20 mouse cellular contexts compared by ENCODE assay signal in the genomic region with DNA sequence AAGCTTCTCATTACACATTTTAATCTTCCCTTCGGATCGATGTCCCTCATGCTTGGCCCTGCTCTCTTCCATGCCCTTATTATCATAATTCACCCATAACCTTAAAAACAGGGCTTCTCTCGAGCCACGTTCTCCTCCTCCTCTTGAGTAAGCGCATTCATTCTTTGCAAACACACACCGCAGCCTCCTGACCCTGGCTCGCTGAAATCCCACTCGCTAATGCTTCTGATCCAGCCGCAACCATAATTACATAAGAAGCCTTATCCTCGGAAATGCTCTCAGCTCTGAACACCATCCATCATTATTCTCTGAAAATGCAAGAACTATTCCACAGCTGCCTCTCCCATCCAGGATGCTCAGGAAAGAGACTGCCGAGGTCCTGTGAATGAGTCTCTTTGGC.
DNase-seq lines count a peak whose midpoint lies in the region; ATAC-seq and TF ChIP-seq lines count a peak whose summit lies in the region.
"Had no signal": no experiment of that assay in that cellular context is flagged by ENCODE, and none has a peak within 500 bp of the region (broad histone marks: within the 10 kb centered on the region; RNA-seq: fewer than 3 reads in every experiment).

No protein-coding gene starts in this region.

- ATAC-seq in kidney, postnatal 0 days (replicated peaks; ENCODE audit: low FRiP score, low read depth) = no peak
- no peak for ATAC-seq in kidney, embryonic 14.5 days (ENCODE audit: low FRiP score, low TSS enrichment)
- ATAC-seq in hindbrain, embryonic 12.5 days (ENCODE audit: low FRiP score) = no peak
- ATAC-seq in hindbrain, embryonic 15.5 days (ENCODE audit: low FRiP score, low read depth) = no peak
- no peak for ATAC-seq in neural tube, embryonic 14.5 days (ENCODE audit: low read depth)
- ATAC-seq in stomach, postnatal 0 days (ENCODE audit: low FRiP score, low TSS enrichment) = no peak
- ATAC-seq: intestine, postnatal 0 days had no signal

- no peak overlapping the region for H3K9ac ChIP-seq in kidney, postnatal 0 days (ENCODE audit: low read depth, low read length)
- H3K9ac ChIP-seq in kidney, embryonic 14.5 days (ENCODE audit: low read depth, low read length) = no peak overlapping the region
- H3K9ac ChIP-seq in hindbrain, embryonic 12.5 days = no peak overlapping the region
- H3K9ac ChIP-seq in hindbrain, embryonic 15.5 days = no peak overlapping the region
- H3K9ac ChIP-seq in neural tube, embryonic 14.5 days (replicated peaks; ENCODE audit: low read depth, low read length) = no peak overlapping the region
- no peak overlapping the region for H3K9ac ChIP-seq in stomach, postnatal 0 days (ENCODE audit: low read length)
- H3K9ac ChIP-seq: limb, embryonic 13.5 days; liver, embryonic 13.5 days; lung, embryonic 14.5 days; neural tube, embryonic 12.5 days had no signal

- H3K27ac ChIP-seq in kidney, postnatal 0 days = no peak overlapping the region
- no peak overlapping the region for H3K27ac ChIP-seq in kidney, embryonic 14.5 days (ENCODE audit: low read depth, low read length)
- H3K27ac ChIP-seq in hindbrain, embryonic 12.5 days = peak overlapping the region; percentile 0; the same call in 1 of the 2 replicates
- H3K27ac ChIP-seq in hindbrain, embryonic 15.5 days (replicated peaks) = peak overlapping the region; percentile 25; the same call in 1 of the 2 replicates
- peak overlapping the region; percentile 19; the same call in 1 of the 2 replicates for H3K27ac ChIP-seq in neural tube, embryonic 14.5 days (ENCODE audit: low read depth, low read length)
- no peak overlapping the region for H3K27ac ChIP-seq in stomach, postnatal 0 days (replicated peaks)
- H3K27ac ChIP-seq: limb, embryonic 13.5 days; liver, embryonic 13.5 days; neural tube, embryonic 12.5 days had no signal

- H3K4me3 ChIP-seq in kidney, postnatal 0 days (replicated peaks; ENCODE audit: low read depth, low read length) = no peak overlapping the region
- H3K4me3 ChIP-seq in kidney, embryonic 14.5 days (ENCODE audit: low read length) = no peak overlapping the region
- no peak overlapping the region for H3K4me3 ChIP-seq in hindbrain, embryonic 12.5 days
- no peak overlapping the region for H3K4me3 ChIP-seq in hindbrain, embryonic 15.5 days
- no peak overlapping the region for H3K4me3 ChIP-seq in neural tube, embryonic 14.5 days (ENCODE audit: low read depth, low read length)
- no peak overlapping the region for H3K4me3 ChIP-seq in stomach, postnatal 0 days (ENCODE audit: low read depth, low read length)
- H3K4me3 ChIP-seq: limb, embryonic 13.5 days; liver, embryonic 13.5 days; neural tube, embryonic 12.5 days had no signal

- H3K9me3 ChIP-seq in kidney, postnatal 0 days (replicated peaks; ENCODE audit: low read length) = no peaks in the 10 kb centered on the region
- H3K9me3 ChIP-seq in kidney, embryonic 14.5 days (ENCODE audit: control insufficient read depth, low read length) = peaks cover 7% of the 10 kb centered on the region; the same call in 1 of the 2 replicates
- no peaks in the 10 kb centered on the region for H3K9me3 ChIP-seq in hindbrain, embryonic 12.5 days (replicated peaks)
- no peaks in the 10 kb centered on the region for H3K9me3 ChIP-seq in hindbrain, embryonic 15.5 days
- 0 out of 2 replicates have a peak, but pooled peaks cover 3% of the 10 kb centered on the region for H3K9me3 ChIP-seq in neural tube, embryonic 14.5 days (ENCODE audit: control insufficient read depth, low read length)
- no peaks in the 10 kb centered on the region for H3K9me3 ChIP-seq in stomach, postnatal 0 days (ENCODE audit: control insufficient read depth, low read length)
- H3K9me3 ChIP-seq: neural tube, embryonic 12.5 days had no signal

- no peaks in the 10 kb centered on the region for H3K4me1 ChIP-seq in kidney, postnatal 0 days (replicated peaks; ENCODE audit: insufficient read depth, low read length)
- H3K4me1 ChIP-seq in kidney, embryonic 14.5 days (ENCODE audit: control insufficient read depth, insufficient read depth, low read length) = no peaks in the 10 kb centered on the region
- no peaks in the 10 kb centered on the region for H3K4me1 ChIP-seq in hindbrain, embryonic 12.5 days
- peaks cover 8% of the 10 kb centered on the region for H3K4me1 ChIP-seq in hindbrain, embryonic 15.5 days (replicated peaks)
- no peaks in the 10 kb centered on the region for H3K4me1 ChIP-seq in neural tube, embryonic 14.5 days (ENCODE audit: control insufficient read depth, insufficient read depth, low read length)
- no peaks in the 10 kb centered on the region for H3K4me1 ChIP-seq in stomach, postnatal 0 days (replicated peaks; ENCODE audit: control insufficient read depth, insufficient read depth)
- H3K4me1 ChIP-seq: limb, embryonic 13.5 days; liver, embryonic 13.5 days had no signal

- 57% methylated on average over 11 of the region's 11 CpGs for WGBS in kidney, postnatal 0 days
- 63% methylated on average over 11 of the region's 11 CpGs for WGBS in kidney, embryonic 14.5 days
- 59% methylated on average over 11 of the region's 11 CpGs for WGBS in hindbrain, embryonic 12.5 days
- 53% methylated on average over 11 of the region's 11 CpGs for WGBS in hindbrain, embryonic 15.5 days
- WGBS in neural tube, embryonic 14.5 days = 50% methylated on average over 11 of the region's 11 CpGs
- WGBS in stomach, postnatal 0 days = 35% methylated on average over 11 of the region's 11 CpGs

- H3K36me3 ChIP-seq in kidney, postnatal 0 days (ENCODE audit: insufficient read depth, low read length) = no peaks in the 10 kb centered on the region
- H3K36me3 ChIP-seq in kidney, embryonic 14.5 days (ENCODE audit: control insufficient read depth, insufficient read depth, low read length) = no peaks in the 10 kb centered on the region
- H3K36me3 ChIP-seq in hindbrain, embryonic 12.5 days = no peaks in the 10 kb centered on the region
- no peaks in the 10 kb centered on the region for H3K36me3 ChIP-seq in hindbrain, embryonic 15.5 days
- no peaks in the 10 kb centered on the region for H3K36me3 ChIP-seq in neural tube, embryonic 14.5 days (ENCODE audit: control insufficient read depth, insufficient read depth, low read length)
- no peaks in the 10 kb centered on the region for H3K36me3 ChIP-seq in stomach, postnatal 0 days (ENCODE audit: control insufficient read depth, insufficient read depth, low read length)
- H3K36me3 ChIP-seq: limb, embryonic 13.5 days; liver, embryonic 13.5 days; neural tube, embryonic 12.5 days had no signal

- no peak for TF ChIP-seq EP300 in stomach, postnatal 0 days (optimal IDR thresholded peaks at IDR 0.05)

- H3K27me3 ChIP-seq in kidney, postnatal 0 days (ENCODE audit: insufficient read depth, low read length) = no peaks in the 10 kb centered on the region
- no peaks in the 10 kb centered on the region for H3K27me3 ChIP-seq in kidney, embryonic 14.5 days (ENCODE audit: control insufficient read depth, insufficient read depth, low read length)
- no peaks in the 10 kb centered on the region for H3K27me3 ChIP-seq in hindbrain, embryonic 12.5 days
- no peaks in the 10 kb centered on the region for H3K27me3 ChIP-seq in hindbrain, embryonic 15.5 days
- no peaks in the 10 kb centered on the region for H3K27me3 ChIP-seq in neural tube, embryonic 14.5 days (ENCODE audit: control insufficient read depth, insufficient read depth, low read length)
- no peaks in the 10 kb centered on the region for H3K27me3 ChIP-seq in stomach, postnatal 0 days (ENCODE audit: control insufficient read depth, insufficient read depth, low read length)
- H3K27me3 ChIP-seq: limb, embryonic 13.5 days; liver, embryonic 13.5 days; neural tube, embryonic 12.5 days had no signal

- DNase-seq in kidney, postnatal 0 days (ENCODE audit: low spot score) = peak; percentile 38
- DNase-seq in cerebellum, adult 8-10 months = no peak
- no peak for DNase-seq in stomach, postnatal 0 days (ENCODE audit: low spot score)
- DNase-seq in testis, postnatal 14 days (ENCODE audit: low spot score) = no peak
- DNase-seq: adrenal gland, adult 2 months; cerebellum, postnatal 14 days; embryo, embryonic 11 days; gastrocnemius, postnatal 36 days; layer of hippocampus, postnatal 36 days; liver, embryonic 13.5 days; lung, embryonic 14.5 days; lung, postnatal 36 days; right cerebral cortex, postnatal 4 days had no signal

- H3K4me2 ChIP-seq in kidney, postnatal 0 days (ENCODE audit: low read length) = no peak overlapping the region
- H3K4me2 ChIP-seq in kidney, embryonic 14.5 days (replicated peaks; ENCODE audit: low read depth, low read length) = no peak overlapping the region
- no peak overlapping the region for H3K4me2 ChIP-seq in hindbrain, embryonic 12.5 days (replicated peaks)
- no peak overlapping the region for H3K4me2 ChIP-seq in hindbrain, embryonic 15.5 days
- H3K4me2 ChIP-seq in neural tube, embryonic 14.5 days (ENCODE audit: low read depth, low read length) = no peak overlapping the region
- H3K4me2 ChIP-seq in stomach, postnatal 0 days (replicated peaks; ENCODE audit: low read depth) = no peak overlapping the region
- H3K4me2 ChIP-seq: limb, embryonic 13.5 days; liver, embryonic 13.5 days; lung, embryonic 14.5 days; neural tube, embryonic 12.5 days had no signal

- no peak for TF ChIP-seq CTCF in kidney, postnatal 0 days (IDR thresholded peaks at IDR 0.05; ENCODE audit: low read depth)
- TF ChIP-seq CTCF in stomach, postnatal 0 days (IDR thresholded peaks at IDR 0.05; ENCODE audit: low read depth) = no peak

Comparison
In these comparisons a context has a peak if more than half of its experiments do, and no peak if none do; other contexts are left out.
1. H3K27ac ChIP-seq: peak in hindbrain, embryonic 12.5 days (single experiment), hindbrain, embryonic 15.5 days (single experiment) and neural tube, embryonic 14.5 days (single experiment); none in kidney, postnatal 0 days (single experiment), kidney, embryonic 14.5 days (single experiment) and stomach, postnatal 0 days (single experiment).